Mouse (Mus musculus) skeletal muscle tissue, postnatal 0 days (tissue): Measurements from ENCODE around the gene Ptprt. TPM values are rescaled to one million over a fixed set of nuclear protein-coding genes. Genes with fewer than 3 reads are reported as not detected.

Experiments used
- polyA plus RNA-seq: library from polyadenylated mRNA; unstranded; fragments of >200 nt; fragmentation: Nextera tagmentation; extraction: Ambion mirVana; gene quantifications from 2 replicates; pipeline ENCODE4 v1.2.1, GENCODE M21; 2015

The Ptprt gene
- 0.07 and 0.21 TPM in 2 replicates for polyA plus RNA-seq

DNA sequence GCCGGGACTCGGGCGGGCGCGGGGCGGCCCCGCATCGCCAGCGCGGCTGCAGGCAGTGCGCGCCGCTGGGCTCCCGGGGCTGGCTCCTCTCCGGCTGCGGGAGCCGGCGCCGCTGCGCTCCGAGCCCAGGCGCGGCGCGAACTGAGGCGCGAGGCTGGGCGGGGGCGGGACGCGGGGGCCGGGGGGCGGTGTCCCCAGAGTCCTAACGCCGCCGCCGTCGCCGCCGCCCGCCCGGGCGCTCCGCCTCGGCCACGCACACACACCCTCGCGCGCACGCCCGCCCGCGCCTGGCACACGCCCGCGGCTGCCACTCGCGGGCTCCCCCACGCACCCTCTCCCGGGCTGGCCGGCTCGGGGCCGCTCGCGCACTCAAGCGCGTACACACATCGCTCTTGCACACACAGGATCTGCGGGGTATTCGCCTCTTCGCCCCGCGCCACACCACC lies at the start of gene Ptprt:
Gene Ptprt (minus strand): TSS at position 207 of the 446 bp plus-strand sequence.

